Mouse (Mus musculus) MEL (cell line): ENCODE data around the gene Ccdc85c. TPM values are rescaled to one million over a fixed set of nuclear protein-coding genes. Genes with fewer than 3 reads are reported as not detected.

Experiments used
- DNase-seq: peaks from one replicate; pipeline ENCODE4 v3.0.0; 2011; ENCODE audit warnings: low read depth, low spot score
- H3K27ac ChIP-seq: 2 replicates; pipeline ENCODE4 v1.5.1; 2012; ENCODE audit warnings: low read depth, mild to moderate bottlenecking, control low read depth, low read length, moderate library complexity; ENCODE audit not compliant: control insufficient read depth
- H3K27me3 ChIP-seq, 2 experiments: fragments of 150-350 bp in 1 of 2; sonication (generic) in 1 of 2; 2 replicates each; pipeline ENCODE4 v1.6.1; 2012; ENCODE audit warnings: low read length in 2 of 2, mild to moderate bottlenecking in 2 of 2, improper control_type of control experiment in 1 of 2, moderate library complexity in 1 of 2; ENCODE audit not compliant: insufficient read depth in 2 of 2, control insufficient read depth in 1 of 2
- H3K36me3 ChIP-seq, 2 experiments: 2 replicates each; pipeline ENCODE4 v1.6.1; 2012 to 2014; ENCODE audit warnings: low read length in 2 of 2, improper control_type of control experiment in 1 of 2, inconsistent platforms in 1 of 2, mild to moderate bottlenecking in 1 of 2; ENCODE audit not compliant: insufficient read depth in 2 of 2, control insufficient read depth in 1 of 2
- H3K4me1 ChIP-seq, 2 experiments: fragments of 150-350 bp in 1 of 2; sonication (generic) in 1 of 2; 2 replicates each; pipeline ENCODE4 v1.6.1; 2012; ENCODE audit warnings: low read length in 2 of 2, improper control_type of control experiment in 1 of 2, mild to moderate bottlenecking in 1 of 2; ENCODE audit not compliant: insufficient read depth in 2 of 2, control insufficient read depth in 1 of 2
- H3K4me3 ChIP-seq, 2 experiments: fragments of 150-350 bp in 1 of 2; sonication (generic) in 1 of 2; 2 replicates each; pipeline ENCODE4 v1.5.1; 2012; ENCODE audit warnings: low read depth in 2 of 2, low read length in 2 of 2, mild to moderate bottlenecking in 2 of 2, moderate library complexity in 2 of 2, control low read depth in 1 of 2, improper control_type of control experiment in 1 of 2; ENCODE audit not compliant: control insufficient read depth in 1 of 2, insufficient read depth in 1 of 2
- H3K79me2 ChIP-seq: 2 replicates; pipeline ENCODE4 v1.6.1; 2012; ENCODE audit warnings: mild to moderate bottlenecking, low read length, moderate library complexity; ENCODE audit not compliant: control insufficient read depth, poor library complexity, insufficient read depth
- H3K9ac ChIP-seq: 2 replicates; pipeline ENCODE4 v1.6.1; 2012; ENCODE audit warnings: low read depth, mild to moderate bottlenecking, control low read depth, low read length, moderate library complexity; ENCODE audit not compliant: control insufficient read depth, poor library complexity, severe bottlenecking
- H3K9me3 ChIP-seq: fragments of 150-350 bp; sonication (generic); replicated peaks from 2 replicates; pipeline ENCODE4 v1.6.1; 2012; ENCODE audit warnings: mild to moderate bottlenecking, low read length, improper control_type of control experiment, moderate library complexity; ENCODE audit not compliant: insufficient read depth
- CHD2 ChIP-seq: IDR thresholded peaks from 2 replicates; pipeline ENCODE4 v1.6.1; 2011; ENCODE audit warnings: low read length, improper control_type of control experiment
- HCFC1 ChIP-seq: IDR thresholded peaks from 2 replicates; pipeline ENCODE4 v1.6.1; 2012; ENCODE audit warnings: low read depth, mild to moderate bottlenecking, inconsistent platforms, low read length, improper control_type of control experiment, moderate library complexity
- JUND ChIP-seq: IDR thresholded peaks from 2 replicates; pipeline ENCODE4 v1.6.1; 2011; ENCODE audit warnings: low read depth, mild to moderate bottlenecking, improper control_type of control experiment, low read length
- KAT2A ChIP-seq: conservative IDR thresholded peaks from 2 replicates; pipeline ENCODE4 v1.6.1; 2012; ENCODE audit warnings: low read depth, low read length, improper control_type of control experiment, inconsistent platforms
- MAFK ChIP-seq: IDR thresholded peaks from 2 replicates; pipeline ENCODE4 v1.6.1; 2011; ENCODE audit warnings: low read depth, mild to moderate bottlenecking, low read length, improper control_type of control experiment, borderline replicate concordance
- MEF2A ChIP-seq: IDR thresholded peaks from 2 replicates; pipeline ENCODE4 v1.6.1; 2014; ENCODE audit warnings: low read depth, mild to moderate bottlenecking, inconsistent platforms, low read length, improper control_type of control experiment; ENCODE audit not compliant: poor library complexity, insufficient replicate concordance, severe bottlenecking; ENCODE audit errors: extremely low read depth
- MYB ChIP-seq: IDR thresholded peaks from 2 replicates; pipeline ENCODE4 v1.6.1; 2011; ENCODE audit warnings: mild to moderate bottlenecking, low read depth, low read length, improper control_type of control experiment
- NRF1 ChIP-seq: IDR thresholded peaks from 2 replicates; pipeline ENCODE4 v1.6.1; 2014; ENCODE audit warnings: low read depth, mild to moderate bottlenecking, inconsistent platforms, low read length, improper control_type of control experiment, moderate library complexity; ENCODE audit not compliant: poor library complexity, insufficient read depth, severe bottlenecking
- POLR2A ChIP-seq, 2 experiments: IDR thresholded peaks; 2 replicates each; pipeline ENCODE4 v1.6.1; 2011 to 2012; ENCODE audit warnings: low read length in 2 of 2, mild to moderate bottlenecking in 2 of 2, control low read depth in 1 of 2, improper control_type of control experiment in 1 of 2, low read depth in 1 of 2, moderate library complexity in 1 of 2; ENCODE audit not compliant: control insufficient read depth in 1 of 2, insufficient read depth in 1 of 2, poor library complexity in 1 of 2
- SIN3A ChIP-seq: IDR thresholded peaks from 2 replicates; pipeline ENCODE4 v1.6.1; 2012; ENCODE audit warnings: low read length, improper control_type of control experiment, inconsistent platforms
- SMC3 ChIP-seq: IDR thresholded peaks from 2 replicates; pipeline ENCODE4 v1.6.1; 2011; ENCODE audit warnings: low read depth, low read length, improper control_type of control experiment
- TAL1 ChIP-seq: IDR thresholded peaks from 2 replicates; pipeline ENCODE4 v1.6.1; 2012; ENCODE audit warnings: mild to moderate bottlenecking, inconsistent platforms, low read length, moderate library complexity, mixed read lengths
- TBP ChIP-seq: IDR thresholded peaks from 2 replicates; pipeline ENCODE4 v1.8.0; 2011; ENCODE audit warnings: low read depth, low read length, improper control_type of control experiment
- USF1 ChIP-seq: IDR thresholded peaks from 2 replicates; pipeline ENCODE4 v1.6.1; 2014; ENCODE audit warnings: low read depth, mild to moderate bottlenecking, inconsistent platforms, low read length, improper control_type of control experiment, moderate library complexity
- USF2 ChIP-seq, 2 experiments: IDR thresholded peaks; 2 replicates each; pipeline ENCODE4 v1.6.1; 2011 to 2012; ENCODE audit warnings: improper control_type of control experiment in 2 of 2, low read length in 2 of 2, borderline replicate concordance in 1 of 2, inconsistent platforms in 1 of 2, low read depth in 1 of 2, mild to moderate bottlenecking in 1 of 2; ENCODE audit not compliant: insufficient read depth in 1 of 2
- ZKSCAN1 ChIP-seq: IDR thresholded peaks from 2 replicates; pipeline ENCODE4 v1.6.1; 2012; ENCODE audit warnings: low read depth, mild to moderate bottlenecking, inconsistent platforms, low read length, improper control_type of control experiment, moderate library complexity
- ZMIZ1 ChIP-seq: IDR thresholded peaks from 2 replicates; pipeline ENCODE4 v1.6.1; 2012; ENCODE audit warnings: low read depth, mild to moderate bottlenecking, inconsistent platforms, low read length, improper control_type of control experiment, moderate library complexity
- polyA plus RNA-seq, 2 experiments: library from polyadenylated mRNA; stranded (reverse) in 1 of 2; unstranded in 1 of 2; fragments of >175 nt in 1 of 2; fragments of >200 nt in 1 of 2; gene quantifications; 2 replicates each; pipeline versions ENCODE4 v1.2.1 to v1.2.4; 2012; ENCODE audit warnings: low replicate concordance in 2 of 2, low read depth in 1 of 2; ENCODE audit not compliant: insufficient read length in 2 of 2, insufficient read depth in 1 of 2, missing spikeins in 1 of 2
- total RNA-seq: library from RNA; depleted of rRNA; stranded (reverse); fragments of 300-350 nt; gene quantifications from 2 replicates; pipeline ENCODE4 v1.2.3, GENCODE M21; 2012

Ccdc85c gene
- total and polyA plus RNA-seq, 3 experiments, result 19.8 to 24.8 TPM; not detected in 1

DNA sequence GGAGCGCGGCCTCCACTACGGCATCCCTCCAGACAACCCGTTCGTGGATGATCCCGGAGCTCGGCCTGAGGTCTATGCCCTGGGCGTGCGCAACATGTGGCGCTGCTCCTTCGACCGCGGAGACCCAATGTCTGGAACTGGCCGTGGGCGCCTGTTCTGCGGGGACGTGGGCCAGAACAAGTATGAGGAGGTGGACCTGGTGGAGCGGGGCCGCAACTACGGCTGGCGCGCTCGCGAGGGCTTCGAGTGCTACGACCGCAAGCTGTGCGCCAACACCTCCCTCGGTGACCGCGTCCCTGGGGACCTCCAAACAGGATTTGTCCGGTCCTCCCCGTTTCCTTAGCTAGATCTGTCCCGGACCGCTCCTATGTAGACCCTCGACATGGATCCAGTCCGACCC is 43.3 kb upstream of the Ccdc85c start:
- Histone ChIP-seq H3K4me3 (no peak overlapping the region), H3K36me3 (no peaks in the 10 kb centered on the region), H3K9ac (no peak overlapping the region), H3K79me2 (no peaks in the 10 kb centered on the region), H3K27ac (no peak overlapping the region), H3K9me3 (no peaks in the 10 kb centered on the region), H3K27me3 (no peaks in the 10 kb centered on the region), H3K4me1 (no peaks in the 10 kb centered on the region)
- no peak for DNase-seq
- TF ChIP-seq HCFC1 (no peak), KAT2A (no peak), ZMIZ1 (no peak), JUND (no peak), SIN3A (no peak), SMC3 (no peak), TBP (no peak), POLR2A (IDR thresholded peaks at IDR 0.05; ENCODE audit: control insufficient read depth in 1 of 2, insufficient read depth in 1 of 2, low read depth in 1 of 2, low read length in 2 of 2, poor library complexity in 1 of 2) (no peak), CHD2 (no peak)

DNA sequence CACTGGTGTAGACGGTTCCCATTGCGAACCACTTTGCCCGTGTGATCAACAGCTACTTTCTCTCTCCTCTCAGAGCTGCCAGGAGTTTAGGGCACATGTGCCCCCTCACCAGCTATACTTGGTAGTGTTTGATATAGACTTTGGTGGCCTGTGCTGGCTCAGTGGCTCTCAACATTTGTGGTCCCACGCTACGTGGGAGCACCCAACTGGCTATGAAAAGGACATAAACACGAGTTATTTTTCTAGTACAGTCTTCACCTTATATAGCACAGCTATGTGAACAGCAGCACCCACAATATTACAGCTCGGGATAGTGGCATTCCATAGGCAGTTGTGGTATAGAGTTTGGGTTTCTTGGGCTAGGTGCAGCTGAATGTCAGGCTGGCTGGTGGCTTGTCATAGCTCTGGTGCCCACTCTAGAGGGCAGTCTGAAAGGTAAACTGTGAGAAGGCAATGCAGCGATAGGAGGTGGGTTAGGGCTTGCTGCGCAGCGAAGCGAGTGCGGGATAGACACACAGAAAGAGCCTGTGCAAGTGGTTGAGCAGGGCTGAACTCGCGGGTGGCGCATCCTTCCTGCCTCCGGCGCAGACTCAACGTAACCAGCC is 42.7 kb upstream of the Ccdc85c start:
- no peaks in the 10 kb centered on the region for H3K4me1 ChIP-seq
- no peak for DNase-seq
- no peak overlapping the region for H3K27ac ChIP-seq
- no peak for TF ChIP-seq USF1
- no peak for TF ChIP-seq ZKSCAN1
- TF ChIP-seq MYB, result no peak
- TF ChIP-seq SIN3A, result no peak
- TF ChIP-seq JUND, result no peak
- TF ChIP-seq TBP, result no peak
- no peak for TF ChIP-seq MEF2A
- TF ChIP-seq NRF1, result no peak
- TF ChIP-seq MAFK, result no peak
- no peak for TF ChIP-seq USF2 (IDR thresholded peaks at IDR 0.05; ENCODE audit: borderline replicate concordance in 1 of 2, insufficient read depth in 1 of 2, low read depth in 1 of 2, low read length in 2 of 2)
- no peak for TF ChIP-seq TAL1
- H3K9ac ChIP-seq, result no peak overlapping the region
- no peaks in the 10 kb centered on the region for H3K9me3 ChIP-seq
- no peaks in the 10 kb centered on the region for H3K79me2 ChIP-seq
- H3K27me3 ChIP-seq, result no peaks in the 10 kb centered on the region
- H3K36me3 ChIP-seq, result no peaks in the 10 kb centered on the region
- no peak overlapping the region for H3K4me3 ChIP-seq
